In the genomic region with DNA sequence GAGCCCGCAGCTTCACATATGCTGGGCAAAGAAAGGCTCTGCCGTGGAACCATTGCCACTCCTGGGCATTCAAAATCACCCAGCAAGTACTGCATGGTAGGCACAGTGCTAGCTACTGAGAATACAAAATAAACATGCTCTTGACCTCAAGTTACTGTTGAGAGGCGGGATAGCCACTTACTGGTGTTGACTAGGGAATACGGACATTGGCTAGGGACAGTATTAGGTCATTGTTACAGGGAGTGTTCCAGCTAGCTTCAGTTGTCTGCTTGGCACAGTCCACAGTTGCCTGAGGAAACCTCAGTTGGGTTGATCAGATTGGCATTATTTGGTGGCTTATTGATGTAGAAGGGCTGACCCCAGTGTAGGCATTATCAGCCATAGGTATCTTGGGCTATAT, we compare ENCODE assay signal across 12 mouse cellular contexts. TPM values are rescaled to one million over a fixed set of nuclear protein-coding genes. Genes with fewer than 3 reads are reported as not detected.
DNase-seq lines count a peak whose midpoint lies in the region; ATAC-seq and TF ChIP-seq lines count a peak whose summit lies in the region.
"Had no signal": no experiment of that assay in that cellular context is flagged by ENCODE, and none has a peak within 500 bp of the region (broad histone marks: within the 10 kb centered on the region; RNA-seq: fewer than 3 reads in every experiment).

No protein-coding gene starts in this region.

- peak overlapping the region; percentile 13; the same call in 1 of the 2 replicates for H3K27ac ChIP-seq in forebrain, embryonic 15.5 days (replicated peaks)
- H3K27ac ChIP-seq in forebrain, embryonic 16.5 days (ENCODE audit: low read length) = no peak overlapping the region
- H3K27ac ChIP-seq in kidney, adult 2 months (ENCODE audit: insufficient read depth, low read depth, low read length) = no peak overlapping the region
- H3K27ac ChIP-seq in kidney, embryonic 14.5 days (ENCODE audit: low read depth, low read length) = no peak overlapping the region
- H3K27ac ChIP-seq in heart, embryonic 13.5 days (replicated peaks) = 0 out of 2 replicates have a peak overlapping the region, but pooled peaks have one; percentile 3
- H3K27ac ChIP-seq: embryonic facial prominence, embryonic 12.5 days; liver, embryonic 14.5 days had no signal

- 81% methylated on average over 4 of the region's 4 CpGs for WGBS in forebrain, embryonic 15.5 days
- 74% methylated on average over 4 of the region's 4 CpGs for WGBS in forebrain, embryonic 16.5 days
- 57% methylated on average over 4 of the region's 4 CpGs for whole genome bisulfite sequencing in kidney, adult 2 months
- WGBS in kidney, embryonic 14.5 days = 83% methylated on average over 4 of the region's 4 CpGs
- 78% methylated on average over 4 of the region's 4 CpGs for WGBS in heart, embryonic 13.5 days

- no peaks in the 10 kb centered on the region for H3K27me3 ChIP-seq in forebrain, embryonic 15.5 days
- no peaks in the 10 kb centered on the region for H3K27me3 ChIP-seq in forebrain, embryonic 16.5 days (replicated peaks; ENCODE audit: control insufficient read depth, insufficient read depth, low read length)
- no peaks in the 10 kb centered on the region for H3K27me3 ChIP-seq in kidney, adult 2 months (replicated peaks; ENCODE audit: control insufficient read depth, insufficient read depth, low read length)
- no peaks in the 10 kb centered on the region for H3K27me3 ChIP-seq in kidney, embryonic 14.5 days (ENCODE audit: control insufficient read depth, insufficient read depth, low read length)
- no peaks in the 10 kb centered on the region for H3K27me3 ChIP-seq in heart, embryonic 13.5 days (replicated peaks)
- H3K27me3 ChIP-seq: embryonic facial prominence, embryonic 12.5 days had no signal

- no peak for TF ChIP-seq POLR2A in kidney, adult 2 months (IDR thresholded peaks at IDR 0.05; ENCODE audit: low read depth, low read length)

- no peak overlapping the region for H3K9ac ChIP-seq in forebrain, embryonic 15.5 days (replicated peaks)
- no peak overlapping the region for H3K9ac ChIP-seq in forebrain, embryonic 16.5 days (replicated peaks; ENCODE audit: low read depth, low read length)
- H3K9ac ChIP-seq in kidney, embryonic 14.5 days (ENCODE audit: low read depth, low read length) = no peak overlapping the region
- H3K9ac ChIP-seq in heart, embryonic 13.5 days = no peak overlapping the region
- H3K9ac ChIP-seq: embryonic facial prominence, embryonic 12.5 days; liver, embryonic 14.5 days had no signal

- no peak overlapping the region for H3K4me3 ChIP-seq in forebrain, embryonic 15.5 days
- no peak overlapping the region for H3K4me3 ChIP-seq in forebrain, embryonic 16.5 days (replicated peaks; ENCODE audit: low read length)
- no peak overlapping the region for H3K4me3 ChIP-seq in kidney, adult 2 months (ENCODE audit: insufficient read depth, low read depth, low read length)
- no peak overlapping the region for H3K4me3 ChIP-seq in kidney, embryonic 14.5 days (ENCODE audit: low read length)
- H3K4me3 ChIP-seq in heart, embryonic 13.5 days = no peak overlapping the region
- H3K4me3 ChIP-seq: embryonic facial prominence, embryonic 12.5 days had no signal

- H3K4me1 ChIP-seq in forebrain, embryonic 15.5 days = peaks cover 30% of the 10 kb centered on the region
- H3K4me1 ChIP-seq in forebrain, embryonic 16.5 days (replicated peaks; ENCODE audit: control insufficient read depth, insufficient read depth, low read length) = peaks cover 7% of the 10 kb centered on the region
- H3K4me1 ChIP-seq in kidney, adult 2 months (ENCODE audit: control insufficient read depth, insufficient read depth, low read length) = peaks cover 15% of the 10 kb centered on the region
- peaks cover 10% of the 10 kb centered on the region; the same call in 1 of the 2 replicates for H3K4me1 ChIP-seq in kidney, embryonic 14.5 days (ENCODE audit: control insufficient read depth, insufficient read depth, low read length)
- peaks cover 59% of the 10 kb centered on the region for H3K4me1 ChIP-seq in heart, embryonic 13.5 days

- peak; percentile 28 for DNase-seq in kidney, adult 2 months
- peak; percentile 50 for DNase-seq in lung, postnatal 10 days
- no peak for DNase-seq in right cerebral cortex, postnatal 36 days (ENCODE audit: low spot score in 2 of 2)
- DNase-seq in left cerebral cortex, postnatal 14 days (ENCODE audit: low spot score in 2 of 2) = no peak
- DNase-seq: kidney, postnatal 4 days had no signal

- H3K4me2 ChIP-seq in forebrain, embryonic 15.5 days (replicated peaks) = no peak overlapping the region
- H3K4me2 ChIP-seq in forebrain, embryonic 16.5 days (ENCODE audit: low read length) = no peak overlapping the region
- no peak overlapping the region for H3K4me2 ChIP-seq in kidney, embryonic 14.5 days (replicated peaks; ENCODE audit: low read depth, low read length)
- no peak overlapping the region for H3K4me2 ChIP-seq in heart, embryonic 13.5 days
- H3K4me2 ChIP-seq: embryonic facial prominence, embryonic 12.5 days had no signal

- 0 out of 2 replicates have a peak, but pooled peaks have one; percentile 18 for ATAC-seq in forebrain, embryonic 15.5 days (replicated peaks)
- no peak; the same call in 1 of the 2 replicates for ATAC-seq in forebrain, embryonic 16.5 days
- no peak for ATAC-seq in kidney, embryonic 14.5 days (ENCODE audit: low FRiP score, low TSS enrichment)
- ATAC-seq in heart, embryonic 13.5 days (ENCODE audit: extremely low read depth, insufficient number of reproducible peaks, low FRiP score, low TSS enrichment) = no peak

- H3K36me3 ChIP-seq in forebrain, embryonic 15.5 days = no peaks in the 10 kb centered on the region
- H3K36me3 ChIP-seq in forebrain, embryonic 16.5 days (ENCODE audit: control insufficient read depth, insufficient read depth) = no peaks in the 10 kb centered on the region
- no peaks in the 10 kb centered on the region for H3K36me3 ChIP-seq in kidney, adult 2 months (ENCODE audit: control insufficient read depth, insufficient read depth, low read length)
- H3K36me3 ChIP-seq in kidney, embryonic 14.5 days (ENCODE audit: control insufficient read depth, insufficient read depth, low read length) = 0 out of 2 replicates have a peak, but pooled peaks cover 6% of the 10 kb centered on the region
- peaks cover 15% of the 10 kb centered on the region for H3K36me3 ChIP-seq in heart, embryonic 13.5 days

- no peak for TF ChIP-seq CTCF in kidney, adult 2 months (conservative IDR thresholded peaks at IDR 0.05; ENCODE audit: insufficient read depth, insufficient read length, low read depth, low read length)

- no peaks in the 10 kb centered on the region for H3K9me3 ChIP-seq in forebrain, embryonic 15.5 days
- no peaks in the 10 kb centered on the region for H3K9me3 ChIP-seq in forebrain, embryonic 16.5 days (ENCODE audit: control insufficient read depth, low read length)
- no peaks in the 10 kb centered on the region for H3K9me3 ChIP-seq in kidney, embryonic 14.5 days (ENCODE audit: control insufficient read depth, low read length)
- no peaks in the 10 kb centered on the region for H3K9me3 ChIP-seq in heart, embryonic 13.5 days
- H3K9me3 ChIP-seq: embryonic facial prominence, embryonic 12.5 days had no signal

- intact Hi-C loops in left cerebral cortex, postnatal 14 days (cut with DNase I) = no loop called here

RNA-seq across cellular contexts. Expression of a gene that starts 12.8 kb away (rescaled TPM):
- polyA plus RNA-seq in forebrain, embryonic 15.5 days (2015; fragmentation: Nextera tagmentation; extraction: Ambion mirVana) = 28.6 and 30.7 TPM in 2 replicates
- 30.8 and 32.3 TPM in 2 replicates for polyA plus RNA-seq in forebrain, embryonic 16.5 days (2015; fragmentation: Nextera tagmentation; extraction: Ambion mirVana)
- 5.8 and 7.7 TPM in 2 replicates for polyA plus RNA-seq in kidney, adult 2 months (2012; rRNA removed)
- polyA plus RNA-seq in kidney, embryonic 14.5 days (2014; fragmentation: Nextera tagmentation; extraction: Ambion mirVana) = 20.0 and 26.8 TPM in 2 replicates
- 14.7 and 16.3 TPM in 2 replicates for polyA plus RNA-seq in heart, embryonic 13.5 days (2015; fragmentation: Nextera tagmentation; extraction: Ambion mirVana)
- total RNA-seq in left cerebral cortex, postnatal 14 days (2021) = 10 to 100 TPM; 63.1 to 64.6 TPM

RNA-seq across cellular contexts. Expression of a gene that starts 42.0 kb away (rescaled TPM):
- 34.8 and 40.0 TPM in 2 replicates for polyA plus RNA-seq in forebrain, embryonic 15.5 days (2015; fragmentation: Nextera tagmentation; extraction: Ambion mirVana)
- polyA plus RNA-seq in forebrain, embryonic 16.5 days (2015; fragmentation: Nextera tagmentation; extraction: Ambion mirVana) = 43.5 and 64.5 TPM in 2 replicates
- polyA plus RNA-seq in kidney, adult 2 months (2012; rRNA removed) = 2.8 and 6.0 TPM in 2 replicates
- polyA plus RNA-seq in kidney, embryonic 14.5 days (2014; fragmentation: Nextera tagmentation; extraction: Ambion mirVana) = 47.5 and 53.0 TPM in 2 replicates
- 4.8 and 7.3 TPM in 2 replicates for polyA plus RNA-seq in heart, embryonic 13.5 days (2015; fragmentation: Nextera tagmentation; extraction: Ambion mirVana)
- 100 to 1,000 TPM in 1 of 2 experiments, 10 to 100 TPM in 1; 80.3 to 138 TPM for total RNA-seq in left cerebral cortex, postnatal 14 days (2021)
- total RNA-seq: monocyte, adult 5-6 weeks had no signal

Comparison
In these comparisons a context has a peak if more than half of its experiments do, and no peak if none do; other contexts are left out.
1. H3K27ac ChIP-seq: peak in forebrain, embryonic 15.5 days (single experiment) and heart, embryonic 13.5 days (single experiment); none in forebrain, embryonic 16.5 days (single experiment), kidney, adult 2 months (single experiment) and kidney, embryonic 14.5 days (single experiment).
2. DNase-seq: peak in kidney, adult 2 months (single experiment) and lung, postnatal 10 days (single experiment); none in right cerebral cortex, postnatal 36 days (0 of 2) and left cerebral cortex, postnatal 14 days (0 of 2).